Mouse (Mus musculus): ENCODE results near the gene Zfp385a. TPM values are rescaled to one million over a fixed set of nuclear protein-coding genes. Genes with fewer than 3 reads are reported as not detected.
A peak's percentile ranks its signal among the peaks of the same experiment; 100 is the strongest.

Zfp385a gene
- total RNA-seq, 2 experiments from 2014 or later = 40.8 to 42.2 TPM

- H3K4me3 ChIP-seq = no peak overlapping the region
- TF ChIP-seq CTCF (conservative IDR thresholded peaks at IDR 0.05) = 0 out of 2 replicates have a peak, but pooled peaks have one; percentile 3
- DNase-seq (ENCODE audit: low spot score in 2 of 2) = no peak
- H3K27ac ChIP-seq = no peak overlapping the region
Observed at GRCm38 (mm10) chr15:103308056-103308875, 31.6 kb downstream of the Zfp385a start.

DNA sequence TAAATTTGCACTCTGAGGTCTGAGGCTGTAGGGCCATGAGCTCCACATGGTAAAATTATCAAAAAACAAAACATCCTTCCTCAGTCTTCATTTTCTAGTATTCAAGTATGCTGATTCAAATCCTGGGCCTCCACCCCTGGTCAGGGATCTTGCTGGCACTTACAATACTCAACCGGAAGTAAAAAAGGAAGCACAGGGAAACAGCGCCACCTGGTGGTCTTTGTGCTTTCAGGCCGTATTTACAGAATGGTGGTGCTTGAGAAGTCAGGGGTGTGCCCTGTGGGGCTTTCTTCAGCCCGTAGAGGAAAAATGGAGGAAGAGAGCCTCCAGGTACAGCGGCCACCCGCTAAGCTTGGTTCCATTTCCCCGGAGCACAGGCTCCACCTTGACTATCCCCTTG is 32.8 kb downstream of the Zfp385a start:
- no peak overlapping the region for H3K4me3 ChIP-seq
- TF ChIP-seq CTCF (conservative IDR thresholded peaks at IDR 0.05) = peak; percentile 99
- DNase-seq (ENCODE audit: low spot score in 2 of 2) = peak; percentile 89 to 95
- peak overlapping the region; percentile 99; the same call in 1 of the 2 replicates for H3K27ac ChIP-seq

DNA sequence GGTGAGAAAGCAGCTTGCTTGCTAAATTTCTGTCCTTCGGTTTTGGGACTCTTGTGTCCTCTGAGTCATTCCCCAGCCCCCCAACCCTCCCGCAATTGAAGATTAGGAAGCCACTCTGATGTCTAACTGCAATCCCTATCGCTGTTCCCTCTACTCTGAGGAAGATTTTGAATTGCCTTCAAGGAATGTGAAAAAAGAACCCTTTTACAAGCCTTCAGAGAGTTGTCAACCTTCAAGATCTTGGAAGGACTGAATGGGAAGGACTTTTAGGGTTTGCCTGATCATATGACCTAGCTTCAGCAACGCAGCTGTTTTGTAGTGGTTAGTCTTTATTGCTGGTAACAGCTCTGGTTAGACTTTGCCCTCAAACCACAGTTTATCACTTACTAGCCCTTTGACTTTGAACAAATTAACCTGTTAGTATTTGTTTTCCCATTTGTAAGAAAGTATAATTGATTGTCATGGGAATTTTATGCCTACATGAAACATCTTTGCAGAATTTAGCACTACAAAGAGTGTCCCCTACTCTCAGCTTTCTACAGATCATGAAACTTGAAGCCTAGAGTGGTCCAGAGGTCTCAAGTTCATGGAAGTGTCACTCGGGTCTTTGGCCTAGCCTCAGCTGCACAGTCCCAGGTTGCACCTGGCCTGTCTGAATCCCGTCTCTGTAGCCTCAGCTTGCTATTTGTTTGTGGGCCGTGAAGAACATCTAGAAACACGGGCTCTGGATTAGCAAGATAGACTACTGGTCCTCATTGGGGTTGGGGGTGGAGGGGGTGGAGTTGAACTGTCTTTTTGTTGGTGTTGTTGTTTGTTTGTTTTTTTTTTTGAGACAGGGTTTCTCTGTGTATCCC is 33.9 kb downstream of the Zfp385a start:
- Histone ChIP-seq H3K4me3 (peak overlapping the region; percentile 73), H3K27ac (peak overlapping the region; percentile 99)
- no peak for DNase-seq (ENCODE audit: low spot score in 2 of 2)
- TF ChIP-seq CTCF (conservative IDR thresholded peaks at IDR 0.05) = no peak

- DNase-seq (ENCODE audit: low spot score in 2 of 2) = peak; percentile 91 to 98
- peak overlapping the region; percentile 99 for H3K27ac ChIP-seq
- TF ChIP-seq CTCF (conservative IDR thresholded peaks at IDR 0.05) = no peak
- H3K4me3 ChIP-seq = peak overlapping the region; percentile 73
Observed at GRCm38 (mm10) chr15:103305070-103305678, 34.7 kb downstream of the Zfp385a start.

DNA sequence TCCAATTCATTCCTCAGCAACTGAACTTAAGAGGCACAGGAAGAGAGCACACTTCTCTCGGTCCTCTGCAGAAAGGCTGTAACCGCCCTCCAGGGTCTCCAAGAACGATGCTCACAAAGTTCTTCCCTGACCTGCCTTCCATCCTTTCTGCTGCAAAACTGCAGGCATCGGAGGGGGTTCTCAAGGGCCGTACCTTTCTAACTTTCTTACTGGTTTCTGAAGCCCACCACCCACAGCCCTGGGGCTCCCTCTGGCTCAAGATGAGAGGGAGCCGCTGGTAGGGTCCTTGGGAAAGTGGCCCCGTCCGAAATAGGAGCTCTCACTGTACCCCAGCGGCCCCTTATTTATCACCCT is 35.3 kb downstream of the Zfp385a start:
- no peak for DNase-seq (ENCODE audit: low spot score in 2 of 2)
- TF ChIP-seq CTCF (conservative IDR thresholded peaks at IDR 0.05) = no peak
- Histone ChIP-seq H3K4me3 (peak overlapping the region; percentile 73), H3K27ac (peak overlapping the region; percentile 99)

- H3K4me3 ChIP-seq = peak overlapping the region; percentile 73
- TF ChIP-seq CTCF (conservative IDR thresholded peaks at IDR 0.05) = no peak
- H3K27ac ChIP-seq = peak overlapping the region; percentile 99
- DNase-seq (ENCODE audit: low spot score in 2 of 2) = no peak
Observed at GRCm38 (mm10) chr15:103303916-103304615, 35.8 kb downstream of the Zfp385a start.

GRCm38 (mm10) chr15:103302341-103303021 is 37.4 kb downstream of the Zfp385a start:
- no peak for DNase-seq (ENCODE audit: low spot score in 2 of 2)
- H3K4me3 ChIP-seq = no peak overlapping the region
- no peak for TF ChIP-seq CTCF (conservative IDR thresholded peaks at IDR 0.05)
- no peak overlapping the region for H3K27ac ChIP-seq

- H3K27ac ChIP-seq = no peak overlapping the region
- DNase-seq (ENCODE audit: low spot score in 2 of 2) = no peak
- H3K4me3 ChIP-seq = no peak overlapping the region
- TF ChIP-seq CTCF (conservative IDR thresholded peaks at IDR 0.05) = no peak
Observed at GRCm38 (mm10) chr15:103301547-103302340, 38.1 kb downstream of the Zfp385a start.

DNA sequence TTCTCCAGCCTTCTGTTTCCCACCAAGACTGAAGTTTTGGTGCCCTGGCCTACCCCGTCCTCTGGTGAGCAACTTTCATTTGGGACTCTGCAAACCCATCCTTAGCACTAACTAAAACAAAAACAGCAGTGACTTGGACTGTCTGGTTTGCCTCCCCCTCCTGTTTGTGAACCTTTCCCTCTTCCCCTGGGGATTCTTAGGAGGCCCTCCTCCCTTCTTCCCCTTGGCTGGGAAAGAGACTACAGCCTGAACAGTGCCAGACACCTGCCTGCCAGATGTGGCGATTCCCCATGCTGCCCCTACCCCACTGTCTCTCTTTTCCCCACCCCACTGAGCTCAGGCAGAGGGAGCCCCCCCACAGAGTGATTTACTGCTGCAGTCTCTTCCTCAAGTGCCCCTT is 38.8 kb downstream of the Zfp385a start:
- no peak for DNase-seq (ENCODE audit: low spot score in 2 of 2)
- Histone ChIP-seq H3K4me3 (no peak overlapping the region), H3K27ac (peak overlapping the region; percentile 88)
- no peak for TF ChIP-seq CTCF (conservative IDR thresholded peaks at IDR 0.05)

DNA sequence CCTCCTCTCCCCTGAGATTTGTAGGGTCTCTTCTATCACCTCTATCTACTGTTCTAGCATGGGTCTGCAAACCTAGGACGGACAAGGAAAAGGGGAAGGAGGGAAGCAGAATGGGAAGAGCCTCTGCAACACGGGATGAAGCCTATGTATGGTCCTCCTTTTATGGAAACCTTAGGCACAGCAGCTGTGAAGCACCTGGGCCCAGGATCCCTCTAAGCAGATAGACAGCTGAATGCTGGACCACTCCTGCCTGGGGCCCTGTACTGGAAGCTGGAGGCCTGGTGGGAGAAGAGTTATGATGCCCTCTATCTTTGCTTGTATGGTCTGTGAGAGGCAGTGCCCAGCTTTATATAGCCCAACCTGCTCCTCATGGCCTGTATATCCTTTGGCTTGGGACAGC is 39.3 kb downstream of the Zfp385a start:
- Histone ChIP-seq H3K27ac (peak overlapping the region; percentile 88), H3K4me3 (peak overlapping the region; percentile 39)
- DNase-seq (ENCODE audit: low spot score in 2 of 2) = no peak
- no peak for TF ChIP-seq CTCF (conservative IDR thresholded peaks at IDR 0.05)

DNA sequence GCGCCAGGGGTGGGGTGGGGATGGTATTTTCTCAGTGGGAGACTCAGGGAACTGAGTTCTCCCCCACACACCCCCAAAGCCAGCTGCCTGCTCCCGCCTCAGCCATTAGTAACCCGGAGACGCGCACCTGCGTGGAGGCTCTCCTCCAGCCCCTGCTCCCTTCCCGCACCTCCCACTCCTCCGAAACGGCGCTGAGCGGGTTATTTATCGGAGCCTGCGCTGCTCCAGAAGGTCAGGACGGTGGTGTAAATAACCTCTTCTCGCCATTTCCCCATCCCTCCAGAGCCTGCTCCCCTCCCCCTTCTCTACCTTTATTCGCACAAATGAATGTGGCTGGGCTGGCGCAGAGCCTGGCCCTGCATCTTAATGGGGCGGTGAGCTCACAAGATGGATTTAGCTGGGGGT is 39.8 kb downstream of the Zfp385a start:
- H3K27ac ChIP-seq = peak overlapping the region; percentile 88
- peak; percentile 55 to 63 for DNase-seq (ENCODE audit: low spot score in 2 of 2)
- H3K4me3 ChIP-seq = peak overlapping the region; percentile 39
- TF ChIP-seq CTCF (conservative IDR thresholded peaks at IDR 0.05) = no peak
